Mouse (Mus musculus) macrophage (primary cell): ENCODE results near the gene Timp4. TPM values are rescaled to one million over a fixed set of nuclear protein-coding genes. Genes with fewer than 3 reads are reported as not detected.

Experiments
- polyA plus RNA-seq: library from polyadenylated mRNA; stranded (reverse); fragments of 250-400 nt; gene quantifications from 3 replicates; pipeline ENCODE4 v1.2.4, GENCODE M21; 2018; ENCODE audit warnings: inconsistent platforms

The Timp4 gene
- polyA plus RNA-seq, 1 experiment from 2014 or later, result not detected

Other genes with a start within 250 kb of the Timp4 start
- gene Tamm41, start 214.3 kb downstream of the Timp4 start, polyA plus RNA-seq, result 7.4 to 14.4 TPM (median 14.0 TPM) in 3 replicates
- gene Syn2, start 117.3 kb downstream of the Timp4 start, polyA plus RNA-seq, result not detected in 3 replicates
- not detected in 3 replicates for gene Gm17482, start 24.9 kb downstream of the Timp4 start, polyA plus RNA-seq
- 36.4 to 80.3 TPM (median 54.9 TPM) in 3 replicates for gene Pparg, start 108.7 kb upstream of the Timp4 start, polyA plus RNA-seq